Mouse (Mus musculus): ENCODE data around the gene Rrp36.

Rrp36 gene

DNA sequence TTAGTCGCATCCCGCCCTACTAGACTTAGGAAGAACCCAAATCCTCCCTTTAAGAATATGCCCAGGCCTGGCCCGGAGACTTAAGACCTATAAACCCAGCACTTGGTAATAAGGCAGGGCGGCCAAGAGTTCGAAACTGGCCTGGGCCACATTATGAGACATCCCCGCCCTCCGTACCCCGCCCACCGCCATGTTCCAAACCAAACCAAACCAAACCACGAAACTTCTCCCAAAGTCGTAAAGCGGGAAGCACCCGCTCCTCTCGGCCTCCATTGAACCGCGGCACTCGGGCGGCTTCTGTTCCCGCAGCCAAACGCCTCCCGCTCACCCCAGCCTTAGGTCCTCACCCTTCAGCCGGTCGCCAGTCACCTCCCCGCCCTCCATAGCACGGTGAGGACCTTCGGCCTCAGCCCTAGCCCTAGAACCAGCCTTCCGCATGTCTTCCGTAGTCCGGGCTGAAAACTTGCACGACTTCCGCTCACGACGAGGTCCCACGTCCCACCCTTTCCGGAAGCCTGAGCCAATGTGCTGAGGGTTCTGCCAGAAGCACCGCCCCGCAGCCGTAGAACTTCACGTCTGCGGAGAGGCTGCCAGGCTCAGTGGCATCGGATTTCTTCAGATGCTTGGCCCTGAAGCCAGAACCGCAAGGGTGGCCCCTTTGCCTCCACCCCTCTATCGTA lies at the start of gene Rrp36:
TSS of gene Rrp36 (minus strand) at position 503 of the 680 bp plus-strand sequence.
- DNase-seq = peak; percentile 88

DNA sequence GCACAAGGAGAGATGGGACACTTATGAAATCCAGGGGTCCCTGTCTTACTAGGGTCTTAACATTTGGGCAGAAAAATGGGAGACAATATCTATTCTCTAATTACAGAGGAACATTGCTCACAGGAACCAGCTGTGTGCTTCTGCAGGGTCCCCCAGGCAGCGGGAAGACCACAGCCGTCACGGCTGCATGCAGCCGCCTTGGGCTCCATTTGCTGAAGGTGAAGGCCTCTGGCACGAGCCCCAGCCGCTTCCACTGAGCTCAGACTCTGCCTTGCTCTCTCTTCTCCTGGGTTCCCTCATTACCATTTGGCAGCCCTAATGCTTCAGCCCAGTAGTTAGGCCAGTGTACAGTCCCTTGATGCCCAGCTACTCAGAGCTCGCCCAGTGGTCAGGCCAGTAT lies 46.9 kb upstream of the Rrp36 start:
- DNase-seq = no peak

DNA sequence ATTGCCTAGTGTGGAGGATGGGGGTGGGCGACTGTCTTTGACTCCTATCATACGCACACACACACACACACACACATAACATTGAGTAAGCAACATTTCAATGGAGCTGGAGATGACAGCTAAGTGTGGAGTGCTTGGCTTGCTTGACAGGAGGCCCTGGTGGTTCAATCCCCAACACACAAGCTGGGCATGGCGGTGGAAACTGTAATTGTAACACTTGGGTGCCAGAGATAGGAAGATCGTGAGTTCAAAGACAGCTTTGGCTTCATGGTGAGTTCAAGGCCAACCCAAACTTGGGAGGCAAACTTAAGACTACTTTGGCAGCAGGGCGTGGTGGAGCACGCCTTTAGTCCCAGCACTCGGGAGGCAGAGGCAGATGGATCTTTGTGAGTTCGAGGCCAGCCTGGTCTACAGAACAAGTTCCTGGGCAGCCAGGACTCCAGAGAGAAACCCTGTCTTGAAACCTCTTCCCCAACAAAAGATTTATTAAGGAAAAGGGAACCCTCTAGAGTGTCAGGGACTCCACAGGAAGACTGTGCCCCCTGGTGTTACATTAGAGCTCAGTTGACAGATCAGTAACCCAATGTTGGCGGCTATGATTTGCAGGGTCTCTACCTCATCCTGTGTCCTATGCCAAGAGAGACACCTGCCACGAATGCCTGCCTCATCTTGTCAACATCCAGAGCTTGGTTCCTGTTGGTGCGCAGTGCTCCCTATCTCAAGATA lies 40.8 kb upstream of the Rrp36 start:
- DNase-seq = no peak

DNA sequence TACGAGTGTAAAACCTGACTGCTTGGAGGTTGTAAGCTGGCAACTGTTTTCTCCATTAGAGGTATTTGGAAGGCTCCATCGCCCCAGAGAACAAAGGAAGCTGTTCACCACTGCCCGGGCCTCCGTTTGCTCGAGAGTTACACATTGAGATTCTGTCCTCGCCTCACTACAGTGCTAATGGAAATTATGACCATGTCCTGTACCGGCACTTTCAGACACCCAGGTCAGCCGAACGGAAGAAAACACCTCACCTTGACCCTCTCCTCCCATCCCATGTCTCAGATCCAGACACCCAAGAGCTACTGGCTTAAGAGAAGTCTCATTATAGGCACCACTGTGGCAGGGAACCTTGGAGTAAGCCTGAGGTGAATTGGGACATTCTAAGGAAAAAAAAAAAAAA lies 39.7 kb upstream of the Rrp36 start:
- DNase-seq = no peak

DNA sequence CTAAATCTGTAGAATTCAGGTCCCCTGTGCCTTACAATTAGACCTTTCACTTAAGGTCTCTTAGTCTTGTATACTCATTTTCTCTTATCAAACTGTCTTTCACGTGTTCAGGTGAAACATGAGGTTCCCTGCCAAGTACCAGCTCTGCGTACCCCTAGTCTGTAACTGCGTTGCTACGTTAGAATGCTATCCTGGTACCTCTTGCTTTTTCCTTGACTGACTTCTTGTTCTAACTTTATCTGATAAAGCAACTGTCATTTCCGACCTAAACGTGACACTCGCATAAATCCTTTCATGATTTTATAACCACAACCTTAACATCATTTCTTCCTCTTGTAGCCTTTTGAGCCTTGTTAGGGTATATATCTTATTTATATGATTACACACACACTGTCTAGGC lies 38.3 kb upstream of the Rrp36 start:
- no peak for DNase-seq

DNA sequence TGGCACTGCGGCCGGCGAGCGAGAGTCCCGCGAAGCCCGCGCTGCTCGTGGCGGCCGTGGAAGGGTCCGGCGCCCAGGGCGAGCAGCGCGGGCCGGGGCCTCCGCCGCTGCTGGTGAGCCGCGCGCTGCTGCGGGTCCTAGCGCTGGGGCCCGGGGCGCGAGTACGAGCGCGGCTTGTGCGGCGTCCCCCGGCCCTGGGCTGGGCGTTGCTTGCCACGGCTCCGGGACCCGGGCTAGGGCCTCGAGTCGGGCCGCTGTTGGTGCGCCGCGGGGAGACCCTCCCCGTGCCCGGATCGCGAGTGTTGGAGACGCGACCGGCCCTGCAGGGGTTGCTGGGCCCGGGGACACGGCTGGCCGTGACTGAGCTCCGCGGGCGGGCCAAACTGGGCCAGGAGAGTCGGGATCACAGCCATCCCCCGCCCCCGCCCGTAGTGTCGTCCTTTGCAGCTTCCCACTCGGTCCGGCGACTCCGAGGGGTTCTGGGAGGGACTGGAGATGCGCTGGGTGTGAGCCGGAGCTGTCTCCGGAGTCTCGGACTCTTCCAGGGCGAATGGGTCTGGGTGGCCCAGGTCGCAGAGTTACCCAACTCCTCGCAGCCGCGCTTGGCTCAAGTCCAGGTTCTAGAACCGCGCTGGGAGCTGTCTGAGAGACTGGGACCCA lies 37.6 kb upstream of the Rrp36 start:
- peak; percentile 70 for DNase-seq

DNA sequence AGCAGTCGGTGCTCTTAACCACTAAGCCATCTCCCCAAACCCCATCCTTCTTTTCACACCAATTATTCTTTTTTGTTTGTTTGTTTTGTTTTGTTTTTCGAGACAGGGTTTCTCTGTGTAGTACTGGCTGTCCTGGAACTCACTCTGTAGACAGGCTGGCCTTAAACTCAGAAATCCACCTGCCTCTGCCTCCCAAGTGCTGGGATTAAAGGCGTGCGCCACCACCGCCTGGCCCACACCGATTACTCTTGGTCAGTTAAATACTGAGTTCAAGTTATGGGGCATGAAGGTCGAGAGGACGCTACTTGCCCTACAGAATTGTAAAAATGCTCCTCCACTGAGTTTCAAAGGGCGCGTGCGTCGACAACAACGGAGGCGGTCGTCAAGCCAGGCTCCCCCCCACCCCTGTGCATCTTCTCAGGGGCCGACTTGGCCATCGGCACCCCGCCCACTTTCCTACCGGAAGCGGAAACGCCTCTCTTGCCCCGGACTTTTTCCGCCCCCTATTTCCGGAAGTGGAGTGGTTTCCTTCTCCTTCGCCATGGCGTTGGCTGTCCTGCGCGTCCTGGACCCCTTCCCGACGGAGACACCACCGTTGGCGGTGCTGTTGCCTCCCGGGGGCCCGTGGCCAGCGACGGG lies 36.9 kb upstream of the Rrp36 start, which contains the start of gene Pex6:
TSS of gene Pex6 (plus strand) at position 505 of the 639 bp plus-strand sequence.
- peak; percentile 93 for DNase-seq

DNA sequence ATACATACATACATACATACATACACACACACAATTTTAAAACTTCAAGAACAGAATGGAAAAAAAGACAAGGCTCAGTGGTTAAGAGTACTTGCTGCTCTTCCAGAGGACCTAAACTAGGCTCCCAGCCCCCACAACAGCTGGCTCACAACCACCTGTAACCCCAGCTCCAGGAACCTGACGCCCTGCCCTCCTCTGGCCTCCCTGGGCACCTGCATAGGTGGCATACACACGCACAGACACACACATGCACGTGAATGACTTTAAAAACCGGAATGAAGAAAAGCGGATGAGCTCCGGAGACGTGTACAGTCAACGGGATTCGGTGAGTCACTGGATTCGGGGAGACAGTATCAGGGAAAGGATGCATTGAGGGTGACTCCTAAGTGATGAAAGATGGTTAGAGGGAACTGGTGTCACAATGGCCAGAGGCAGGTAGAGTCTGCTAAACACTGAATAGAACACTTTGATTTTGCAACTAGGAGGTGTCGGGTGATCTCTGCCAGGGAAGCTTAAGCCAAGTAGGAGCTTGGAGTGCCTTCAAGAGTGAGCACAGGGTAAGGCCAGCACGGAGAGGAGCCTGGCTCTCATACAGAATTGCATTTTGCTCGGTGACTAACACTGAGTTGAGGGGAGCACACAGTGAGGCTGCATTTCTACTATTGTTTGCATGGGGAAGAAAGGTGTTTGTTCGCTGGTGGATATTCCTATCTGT lies 32.4 kb upstream of the Rrp36 start:
- peak; percentile 63 for DNase-seq

DNA sequence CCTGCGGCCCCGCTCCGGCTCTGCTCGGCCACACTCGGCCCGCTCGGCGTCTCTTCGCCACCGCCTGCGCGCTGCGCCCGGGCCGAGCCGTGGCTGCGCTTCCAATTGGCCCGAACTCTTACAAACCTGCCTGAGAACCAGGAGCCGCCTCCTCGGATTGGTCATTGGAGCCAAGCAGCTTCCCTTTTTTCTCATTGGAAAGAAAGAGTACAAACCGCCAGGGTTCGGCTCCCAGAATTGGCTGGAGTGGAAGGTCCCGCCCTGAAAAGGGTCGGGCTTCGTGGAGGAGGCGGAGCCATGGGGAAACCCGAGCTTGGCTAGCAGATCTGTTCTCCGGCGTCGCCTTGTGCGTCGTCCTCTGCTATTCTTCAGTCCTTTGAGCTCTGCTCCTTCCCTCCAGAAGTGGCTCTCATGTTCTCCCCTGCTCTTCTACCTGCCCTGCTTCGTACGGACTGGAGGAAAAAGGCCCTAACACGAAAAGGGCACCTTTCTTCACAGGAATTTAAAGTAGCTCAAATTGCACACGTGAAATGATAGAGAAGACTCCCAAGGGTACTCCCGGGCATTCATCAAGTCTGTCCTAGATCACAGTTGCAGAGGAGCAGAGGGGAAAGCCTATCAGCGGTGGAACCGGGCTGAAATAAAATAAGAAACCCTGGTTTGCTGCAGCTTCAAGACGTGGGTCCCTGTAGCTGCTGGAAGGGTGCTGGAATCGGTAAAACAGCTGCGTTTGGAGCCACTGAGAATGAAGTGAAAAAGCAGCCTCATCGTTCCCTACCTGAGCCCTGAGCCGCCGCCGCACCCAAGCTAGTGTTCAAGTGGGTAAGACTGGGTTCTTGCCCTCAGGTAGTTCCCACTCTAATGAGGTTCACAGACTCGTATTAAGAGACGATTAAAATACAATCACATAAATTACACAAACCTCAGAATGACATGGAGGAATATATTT lies 31.0 kb upstream of the Rrp36 start, which contains the start of gene Ppp2r5d:
TSS of gene Ppp2r5d (minus strand) at position 225 of the 949 bp plus-strand sequence.
- DNase-seq = peak; percentile 98

DNA sequence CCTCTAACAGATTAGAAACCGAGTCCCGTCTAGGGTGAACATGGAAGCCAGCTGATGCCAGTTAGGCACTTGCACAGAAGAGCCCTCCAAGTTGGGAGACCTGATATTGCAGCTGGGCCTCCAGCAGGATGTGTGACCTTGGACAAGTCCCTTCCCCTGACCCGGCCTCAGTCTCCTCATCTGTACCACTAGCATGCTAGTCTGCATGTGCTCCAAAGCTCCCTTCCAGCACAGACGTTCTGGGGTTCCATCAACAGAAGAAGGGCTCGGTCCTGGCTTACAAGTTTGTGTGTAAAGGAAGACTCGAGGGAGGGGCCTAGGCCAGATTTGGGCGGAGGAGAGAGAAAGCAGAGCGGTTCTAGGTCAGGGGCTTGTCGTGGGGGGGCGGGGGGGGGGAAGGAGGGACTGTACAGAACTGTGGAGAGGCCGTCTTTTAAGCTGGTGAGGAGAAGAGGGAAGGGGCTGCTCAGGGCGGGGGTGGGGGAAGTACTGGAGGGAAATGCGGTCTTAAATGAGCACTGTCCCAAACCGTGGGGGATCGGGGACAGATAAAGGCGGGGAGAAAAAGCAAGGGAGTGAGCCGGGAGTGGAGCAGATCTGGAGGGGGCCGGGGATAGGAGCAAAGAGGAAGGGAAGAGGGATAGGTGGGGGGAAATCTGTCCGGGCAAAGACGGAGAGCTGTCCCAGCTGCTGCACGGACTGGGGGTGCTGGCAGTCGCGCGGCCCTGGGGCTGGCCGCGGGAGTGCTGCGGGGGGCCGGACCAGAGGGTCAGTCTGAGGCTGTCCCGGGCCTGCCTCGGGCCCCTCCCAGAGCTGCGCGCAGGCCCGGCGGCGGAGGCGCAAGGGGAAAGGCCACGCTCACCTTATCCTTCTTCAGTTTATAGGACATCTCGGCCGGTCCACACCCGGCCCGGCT lies 30.1 kb upstream of the Rrp36 start:
- peak; percentile 64 for DNase-seq

DNA sequence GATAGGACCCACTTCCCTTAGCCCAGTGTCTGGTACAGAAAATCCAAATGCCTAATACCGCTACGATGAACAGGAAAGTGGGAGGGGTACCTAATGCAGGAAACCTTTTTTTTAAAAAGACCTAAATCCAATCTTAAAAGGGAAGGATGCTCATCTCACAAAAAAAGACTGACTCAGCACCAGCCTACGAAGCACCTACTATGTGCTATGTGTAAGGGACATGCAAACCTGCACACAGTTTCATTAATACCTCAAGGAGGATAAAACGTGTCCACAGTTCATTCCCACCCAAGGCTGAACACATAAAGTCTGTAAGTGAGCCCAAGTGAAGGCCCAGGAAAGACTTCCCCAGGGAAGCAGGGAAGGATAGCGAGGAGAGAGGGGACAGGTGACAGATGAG lies 28.4 kb upstream of the Rrp36 start:
- no peak for DNase-seq

DNA sequence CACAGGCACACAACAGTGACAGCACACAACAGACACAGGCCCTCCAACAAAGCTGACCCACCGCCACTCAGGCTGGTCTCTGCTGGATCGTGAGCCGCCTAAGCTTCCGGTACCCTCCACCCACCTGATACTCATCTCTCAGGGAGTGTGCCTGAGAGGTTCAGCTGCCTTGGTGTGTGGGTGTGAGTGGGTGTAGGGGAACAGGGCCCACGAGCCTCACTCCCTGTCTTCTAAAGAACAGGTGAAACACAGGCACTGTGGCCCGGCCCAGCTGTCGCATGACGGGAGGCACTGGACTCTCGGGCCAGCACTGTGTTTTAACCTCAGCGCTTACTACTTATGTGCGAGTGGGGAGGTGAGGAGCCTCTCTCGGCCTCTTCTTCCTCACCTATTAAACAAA lies 27.9 kb upstream of the Rrp36 start:
- DNase-seq = no peak

DNA sequence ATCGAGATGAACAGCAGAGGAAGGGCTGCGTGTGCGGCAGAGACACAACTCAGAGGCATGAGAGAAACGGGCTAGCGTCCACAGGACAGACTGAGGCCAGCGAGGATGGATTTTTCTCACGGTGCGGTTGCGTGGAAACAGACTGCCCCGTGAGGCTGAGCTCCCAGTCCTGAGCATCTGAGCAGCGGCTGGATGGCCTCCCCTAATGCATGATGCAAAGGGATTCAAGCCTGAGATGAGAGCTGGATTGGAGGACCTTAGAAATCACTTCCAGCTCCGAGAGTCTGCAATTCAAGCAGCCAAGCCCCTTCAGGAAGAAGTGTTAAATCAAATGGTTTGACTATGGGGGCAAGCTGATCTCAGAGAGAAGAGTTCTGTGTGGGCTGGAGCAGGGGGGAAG lies 27.3 kb upstream of the Rrp36 start:
- DNase-seq = no peak

DNA sequence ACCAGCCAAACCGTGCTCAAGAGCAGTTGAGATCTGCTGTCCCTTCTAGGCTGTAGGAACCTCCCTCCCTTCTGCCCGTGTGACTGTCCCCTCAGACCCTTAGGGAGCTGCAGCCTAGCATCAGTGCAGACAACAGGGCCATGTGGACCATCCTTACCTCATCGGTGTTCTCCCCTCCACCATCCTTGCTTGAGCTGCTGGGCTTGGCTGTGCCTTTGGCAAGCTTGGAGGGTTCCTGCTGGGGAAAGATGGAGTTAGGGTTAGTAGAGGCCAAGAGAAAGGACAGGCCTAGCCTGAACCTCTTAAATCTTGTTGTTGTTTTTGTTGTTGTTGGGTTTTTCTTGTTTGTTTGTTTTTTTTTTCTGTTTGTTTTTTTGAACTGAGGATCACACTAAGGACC lies 25.8 kb upstream of the Rrp36 start:
- peak; percentile 73 for DNase-seq

DNA sequence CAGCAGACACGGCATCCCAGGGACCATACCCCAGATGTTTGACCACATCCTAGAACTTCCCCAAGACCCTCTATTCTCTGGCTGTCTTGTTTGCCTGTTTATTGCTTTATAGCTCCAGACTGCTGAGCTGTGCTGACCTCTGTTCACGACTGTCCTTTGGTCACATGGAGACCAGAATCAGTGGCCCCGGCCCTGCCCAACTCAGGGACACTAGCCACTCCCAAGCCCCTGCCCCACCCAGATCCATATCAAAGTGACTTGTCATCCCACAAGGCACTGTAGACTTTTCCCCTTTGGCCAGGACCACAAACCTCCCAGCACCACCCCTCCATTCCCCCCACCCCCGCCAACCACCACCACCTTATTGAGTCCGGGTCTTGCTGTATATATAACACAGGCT lies 25.1 kb upstream of the Rrp36 start:
- DNase-seq = no peak

DNA sequence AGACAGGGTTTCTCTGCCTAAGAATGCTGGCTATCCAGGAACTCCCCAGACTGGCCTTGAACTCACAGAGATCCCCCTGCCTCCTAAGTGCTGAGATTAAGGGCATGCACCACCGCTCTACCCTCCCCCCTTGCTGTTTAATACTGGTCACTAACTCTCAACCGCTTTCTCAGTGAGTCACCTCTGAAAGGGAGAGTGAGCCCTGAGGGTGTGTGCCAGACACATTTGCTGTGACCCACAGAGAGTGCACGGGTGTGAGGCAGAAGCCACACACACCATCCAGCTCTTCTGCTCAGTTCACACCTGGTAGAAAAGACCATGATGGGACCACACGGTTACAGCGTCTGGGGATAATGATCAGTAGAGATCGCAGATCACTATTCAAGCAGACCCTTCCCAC lies 24.4 kb upstream of the Rrp36 start:
- DNase-seq = no peak

DNA sequence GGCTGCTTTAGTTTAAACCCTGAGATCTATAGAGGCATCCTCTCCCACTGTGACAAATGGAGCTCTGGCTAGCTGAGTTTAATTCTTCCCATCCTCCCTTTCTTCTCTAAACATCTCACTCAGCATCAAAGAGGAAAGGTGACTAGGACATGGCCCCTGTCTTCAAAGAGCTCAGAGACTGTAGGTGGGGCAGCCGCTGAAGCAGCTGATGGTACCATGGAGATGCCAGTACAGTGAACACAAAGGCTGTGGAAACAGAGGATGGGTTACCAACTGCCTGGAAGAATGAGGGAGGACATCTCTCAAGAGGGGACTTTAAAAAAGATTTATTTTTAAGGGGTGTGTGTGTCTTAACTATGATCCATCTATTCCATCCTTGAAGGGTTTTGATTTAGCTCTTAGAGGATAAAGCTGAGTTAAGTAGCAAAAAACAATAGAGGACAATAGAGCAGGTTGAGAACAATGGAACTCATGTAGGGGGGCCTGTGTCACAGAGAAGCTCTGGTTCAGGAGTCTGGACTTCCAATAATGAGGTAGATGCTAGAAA lies 20.4 kb upstream of the Rrp36 start:
- no peak for DNase-seq

DNA sequence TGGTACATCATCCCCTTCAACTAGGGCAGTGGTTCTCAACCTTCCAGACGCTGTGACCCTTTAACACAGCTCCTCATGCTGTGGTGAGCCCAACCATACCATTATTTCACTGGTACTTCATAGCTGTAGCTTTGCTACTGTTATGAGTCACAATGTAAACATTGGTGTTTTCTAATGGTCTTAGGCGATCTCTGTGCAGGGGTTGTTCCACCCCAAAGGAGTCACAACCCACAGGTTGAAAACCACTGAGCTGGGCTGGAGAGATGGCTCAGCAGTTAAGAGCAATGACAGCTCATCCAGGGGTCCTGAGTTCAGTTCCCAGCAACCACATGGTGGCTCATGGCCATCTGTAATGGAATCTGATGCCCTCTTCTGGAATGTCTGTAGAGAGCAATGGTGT lies 17.2 kb upstream of the Rrp36 start:
- DNase-seq = no peak

DNA sequence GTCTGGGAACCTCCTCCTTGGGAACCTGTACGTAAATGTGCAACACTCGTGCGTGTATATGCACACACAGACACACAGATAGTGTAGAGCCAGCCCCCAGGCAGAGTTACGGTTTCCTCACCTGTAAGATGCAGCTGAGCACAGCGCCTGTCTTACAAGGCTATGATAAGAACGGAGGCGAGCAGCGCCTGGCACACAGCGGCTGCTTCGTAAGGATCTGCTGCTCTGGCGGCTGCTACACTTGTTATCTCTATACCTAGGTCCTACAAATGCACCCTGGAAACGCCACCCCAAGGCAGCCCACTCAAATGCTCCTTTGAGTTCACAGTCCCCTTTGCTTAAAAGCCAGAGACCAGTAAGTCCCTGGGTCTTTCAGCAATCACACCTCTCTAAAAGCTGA lies 16.5 kb upstream of the Rrp36 start:
- DNase-seq = no peak

DNA sequence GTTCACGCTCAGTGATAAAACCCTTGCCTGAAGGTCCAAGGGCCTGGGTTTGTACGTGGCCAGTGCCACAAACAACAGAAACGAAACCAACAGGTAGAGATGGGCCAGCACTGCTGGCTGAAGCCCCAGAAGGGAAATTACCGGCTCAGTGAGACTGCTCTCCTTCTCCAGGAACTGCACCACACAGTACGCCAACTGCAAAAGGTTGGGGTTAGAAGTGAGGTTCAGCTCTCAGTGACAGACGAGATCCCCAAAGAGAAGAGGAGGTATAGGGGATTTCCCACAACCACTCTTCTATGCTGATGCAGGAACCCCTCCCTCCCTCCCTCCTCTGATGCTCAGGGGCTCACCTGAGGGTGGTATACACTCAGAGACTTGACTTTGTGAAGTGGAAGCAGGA lies 11.8 kb upstream of the Rrp36 start:
- DNase-seq = no peak

Data from cerebellum, adult 9-11 months (tissue).